Mouse (Mus musculus): ENCODE measurements at regions not wholly inside any gene's neighbourhood (a gene's known extent, or its start where the extent isn't known, plus 50 kb on each side); places are given as distances from the start of the nearest gene placed in this dataset.

DNA sequence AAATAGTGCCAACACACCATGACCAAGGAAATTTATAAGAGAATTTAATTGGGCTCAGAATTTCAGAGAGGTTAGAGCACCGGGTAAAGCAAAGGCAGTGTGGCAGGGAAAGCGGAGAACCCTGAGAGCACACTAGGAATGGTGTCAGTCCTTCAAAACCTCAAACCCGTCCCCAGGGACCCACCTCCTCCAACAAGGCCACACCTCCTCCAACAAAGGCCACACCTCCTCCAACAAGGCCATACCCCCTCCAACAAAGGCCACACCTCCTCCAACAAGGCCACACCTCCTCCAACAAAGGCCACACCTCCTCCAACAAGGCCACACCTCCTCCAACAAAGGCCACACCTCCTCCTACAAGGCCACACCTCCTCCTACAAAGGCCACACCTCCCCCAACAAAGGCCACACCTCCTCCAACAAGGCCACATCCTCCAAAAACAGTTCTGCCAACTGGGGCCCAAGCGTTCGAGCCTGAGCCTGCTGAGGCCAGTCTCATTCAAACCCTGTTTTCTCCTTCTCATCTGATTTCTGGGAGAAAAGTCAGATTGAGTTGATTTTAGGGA, 109.8 kb upstream of the Zfp217 start:
- DNase-seq = no peak

DNA sequence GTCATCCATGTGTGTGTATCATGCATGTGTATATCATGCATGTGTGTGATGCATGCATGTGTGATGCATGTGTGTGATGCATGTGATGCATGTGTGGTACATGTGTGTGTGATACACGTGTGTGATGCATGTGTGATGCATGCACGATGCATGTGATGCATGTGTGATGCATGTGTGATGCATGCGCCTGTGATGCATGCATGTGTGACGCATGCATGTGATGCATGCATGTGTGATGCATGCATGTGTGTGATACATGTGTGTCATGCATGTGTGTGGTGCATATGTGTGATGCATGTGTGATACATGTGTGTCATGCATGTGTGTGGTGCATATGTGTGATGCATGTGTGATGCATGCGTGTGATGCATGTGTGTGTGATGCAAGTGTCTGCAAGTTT, 108.1 kb upstream of the Zfp217 start:
- DNase-seq = no peak

DNA sequence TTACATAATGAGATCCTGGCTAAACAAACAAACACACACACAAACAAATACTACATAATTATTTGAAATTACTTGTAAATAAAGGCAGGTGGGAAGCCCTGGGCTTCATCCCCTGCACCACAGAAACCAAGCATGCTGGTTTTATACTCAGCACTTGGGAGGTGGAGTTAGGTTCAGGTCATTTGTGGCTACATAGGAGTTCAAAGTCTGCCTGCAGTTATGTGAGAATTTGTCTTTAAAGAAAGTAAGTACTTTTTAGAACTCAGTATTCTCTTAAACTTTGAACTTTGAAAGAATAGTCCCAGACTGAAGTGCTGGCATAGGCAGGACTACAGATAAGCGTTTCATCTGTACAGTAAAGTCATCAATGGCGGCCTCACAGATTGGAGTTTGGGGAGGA, 107.6 kb upstream of the Zfp217 start:
- no peak for DNase-seq

DNA sequence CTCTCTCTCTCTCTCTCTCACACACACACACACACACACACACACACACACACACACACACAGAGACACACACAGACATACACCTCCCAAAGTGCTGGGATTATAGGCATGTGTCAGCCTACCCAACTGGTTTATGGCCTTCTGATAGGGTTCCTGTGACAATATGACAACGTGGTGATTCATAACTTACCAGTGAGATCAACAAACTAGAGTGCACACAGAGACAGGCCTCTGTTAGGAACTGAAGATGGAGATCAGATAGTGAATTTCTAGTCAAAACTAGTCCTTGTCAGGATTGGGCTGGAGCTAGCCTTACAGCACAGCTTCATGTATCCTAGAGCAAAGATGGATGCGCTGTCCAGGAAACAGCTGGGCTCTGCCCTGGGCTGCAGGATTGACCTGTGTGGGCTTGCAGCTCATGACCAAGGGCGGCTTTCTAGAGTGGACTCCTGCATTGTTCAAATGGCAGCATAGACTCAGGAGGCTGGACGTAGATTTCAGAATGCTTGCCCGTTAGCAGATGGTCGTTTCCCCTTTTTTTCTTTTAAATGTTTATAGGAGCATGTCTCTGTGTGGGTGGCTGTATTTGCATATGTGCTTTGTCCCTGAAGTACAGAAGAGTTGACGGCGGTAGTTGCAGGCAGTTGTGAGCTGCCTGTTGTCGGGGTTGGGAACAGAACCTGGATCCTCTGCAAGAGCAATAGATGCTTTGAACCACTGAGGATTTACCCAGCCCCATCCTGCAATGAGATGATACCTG, 106.0 kb upstream of the Zfp217 start:
- no peak for DNase-seq

DNA sequence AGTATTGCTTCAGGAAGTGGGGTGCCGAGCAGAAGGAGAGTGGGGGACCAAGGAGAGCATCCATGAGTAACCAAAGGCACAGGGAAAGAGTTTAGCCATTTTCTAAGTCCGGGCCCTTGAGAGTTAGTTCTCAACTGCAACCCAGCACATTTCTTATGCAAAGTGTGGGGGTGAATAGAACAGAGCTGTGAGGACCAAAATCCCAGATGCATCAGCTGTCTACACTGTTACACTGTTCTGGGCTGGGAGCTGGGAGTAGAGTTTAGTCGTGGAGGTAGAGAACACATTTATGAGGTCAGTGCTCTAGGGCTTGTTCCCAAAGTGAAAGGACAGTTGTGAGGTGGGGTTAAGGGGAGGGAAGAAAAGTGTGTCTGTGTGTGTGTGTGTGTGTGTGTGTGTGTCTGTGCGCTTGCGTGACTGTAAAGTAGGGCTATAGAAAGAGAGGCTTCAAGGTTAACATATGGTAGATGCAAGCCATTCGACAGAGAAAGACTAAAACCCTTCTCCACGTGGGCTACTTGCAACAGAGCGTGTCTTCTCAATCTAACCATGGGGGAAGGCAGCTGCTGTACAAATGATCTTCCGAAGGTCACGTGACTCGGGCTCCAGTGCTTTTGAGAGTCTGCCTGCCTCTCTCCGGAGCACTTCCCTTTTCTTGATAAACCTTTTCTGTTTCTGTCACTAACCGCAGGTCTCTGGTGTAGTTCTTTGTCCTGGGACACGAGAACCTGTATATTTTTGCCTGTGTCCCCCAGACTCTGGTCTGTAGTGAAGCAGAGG, 104.5 kb upstream of the Zfp217 start:
- no peak for DNase-seq

DNA sequence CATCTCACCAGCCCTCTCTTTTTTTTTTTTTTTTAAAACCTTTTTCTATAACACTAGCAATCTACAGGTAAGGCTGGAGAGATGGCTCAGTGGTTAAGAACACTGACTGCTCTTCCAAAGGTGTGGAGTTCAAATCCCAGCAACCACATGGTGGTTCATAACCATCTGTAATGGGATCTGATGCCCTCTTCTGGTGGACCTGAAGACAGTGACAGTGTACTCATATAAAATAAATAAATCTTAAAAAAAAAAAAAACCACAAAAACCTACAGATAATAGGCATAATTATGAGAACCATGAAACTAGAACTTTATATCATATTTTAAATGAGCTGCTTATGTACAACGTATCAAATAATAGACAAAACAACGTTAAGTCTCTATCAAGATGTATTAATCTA, 102.8 kb upstream of the Zfp217 start:
- DNase-seq = no peak

DNA sequence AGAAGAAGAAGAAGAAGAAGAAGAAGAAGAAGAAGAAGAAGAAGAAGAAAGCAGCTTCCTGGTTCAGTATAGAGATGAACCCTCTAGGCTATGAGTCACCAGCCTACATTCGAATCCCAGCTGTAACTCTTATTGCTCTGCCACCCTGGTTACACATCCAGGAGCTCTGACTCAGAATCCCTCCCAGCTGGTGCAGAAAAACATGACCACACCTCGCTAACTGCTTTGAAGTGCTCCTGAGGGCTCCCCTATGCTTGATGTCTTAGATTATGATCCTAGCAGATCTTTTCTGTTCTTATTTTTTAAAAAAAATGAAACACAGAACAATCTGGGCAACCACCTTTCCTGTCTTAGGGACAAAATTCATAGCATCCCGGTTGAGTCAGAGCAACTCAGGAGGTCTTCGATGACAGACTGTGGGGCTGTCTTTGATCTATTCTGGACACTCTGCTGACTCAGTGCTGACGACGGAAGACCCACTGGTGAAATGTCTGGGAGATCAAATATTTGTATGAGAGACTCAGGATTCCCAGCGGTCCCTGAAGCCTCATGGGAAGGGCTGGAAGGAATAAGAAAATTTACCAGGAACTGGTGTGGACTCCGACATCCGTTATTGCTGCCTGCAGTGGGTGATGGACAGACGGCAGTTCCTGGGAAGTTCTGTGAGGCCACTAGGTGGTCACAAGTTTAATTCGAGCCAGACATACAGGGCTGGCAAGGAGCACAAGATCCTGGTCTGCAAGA, 100.0 kb upstream of the Zfp217 start:
- no peak for DNase-seq

DNA sequence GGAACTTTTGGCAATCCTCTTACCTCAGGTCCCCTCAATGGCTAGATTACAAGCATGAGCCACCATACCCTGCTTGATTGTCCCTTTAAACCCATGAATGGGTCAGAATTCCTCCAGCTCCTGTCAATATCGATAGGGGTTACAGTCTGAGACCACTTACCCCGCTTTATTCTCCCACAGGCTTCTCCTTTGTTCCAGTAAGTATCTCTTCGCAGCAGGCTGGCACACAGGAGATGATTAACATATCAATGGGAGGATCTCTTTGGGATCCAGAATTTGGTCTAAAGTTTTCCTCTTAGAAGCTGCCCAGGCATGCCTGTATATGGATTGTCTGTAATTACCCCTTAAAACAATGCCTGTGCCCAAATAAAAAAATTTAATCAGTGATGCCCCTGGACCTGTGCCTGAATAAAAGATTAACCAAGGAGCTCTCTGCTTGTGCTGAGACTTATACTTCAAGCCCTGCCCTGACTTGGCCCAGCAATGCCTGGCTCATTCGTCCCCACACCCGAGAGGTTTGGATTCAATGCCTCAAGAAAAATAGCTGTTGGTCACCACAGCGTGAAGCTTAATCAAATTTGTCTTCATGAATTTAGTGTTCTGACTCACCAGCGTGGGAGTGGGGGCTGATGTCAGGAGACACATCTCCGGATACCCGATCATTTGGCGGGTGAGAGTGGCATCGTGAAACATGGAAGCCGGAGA, 97.9 kb upstream of the Zfp217 start:
- DNase-seq = no peak

DNA sequence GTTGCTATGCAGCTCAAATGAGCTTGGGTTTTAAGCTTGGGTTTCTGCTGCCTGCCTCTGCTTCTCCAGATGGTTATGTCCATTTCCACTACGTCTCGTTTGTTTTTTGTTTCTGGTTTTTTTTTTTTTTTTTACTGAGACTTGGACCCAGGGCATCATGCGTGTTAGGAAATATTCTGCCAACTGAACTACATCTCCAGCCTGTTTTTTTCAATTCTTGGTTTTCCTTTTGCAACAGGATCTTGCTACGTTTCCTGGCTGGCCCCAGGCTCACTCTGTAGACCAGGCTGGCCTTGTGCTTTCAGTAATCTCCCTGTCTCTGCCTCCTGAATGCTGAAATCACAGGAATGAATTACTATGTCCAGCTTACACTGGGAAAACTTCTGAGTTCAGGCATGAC, 96.2 kb upstream of the Zfp217 start:
- DNase-seq = no peak

DNA sequence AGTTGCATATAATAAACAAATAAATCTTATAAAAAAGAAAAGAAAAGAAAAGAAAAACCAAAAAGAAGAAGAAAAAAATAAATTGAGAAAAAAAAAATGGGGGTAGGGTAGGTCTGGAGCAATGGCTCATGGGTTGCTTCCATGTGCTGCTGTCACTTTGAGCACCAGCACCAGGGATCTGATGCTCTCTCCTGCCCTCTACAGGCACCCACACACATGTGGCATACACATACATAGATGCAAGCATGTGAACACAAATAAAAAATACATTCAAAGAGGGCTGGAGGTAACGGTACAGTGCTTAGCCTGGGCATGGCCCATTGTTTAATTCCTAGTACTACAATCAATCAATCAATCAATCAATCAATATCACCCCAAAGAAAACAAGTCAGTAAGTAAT, 90.1 kb upstream of the Zfp217 start:
- DNase-seq = no peak

DNA sequence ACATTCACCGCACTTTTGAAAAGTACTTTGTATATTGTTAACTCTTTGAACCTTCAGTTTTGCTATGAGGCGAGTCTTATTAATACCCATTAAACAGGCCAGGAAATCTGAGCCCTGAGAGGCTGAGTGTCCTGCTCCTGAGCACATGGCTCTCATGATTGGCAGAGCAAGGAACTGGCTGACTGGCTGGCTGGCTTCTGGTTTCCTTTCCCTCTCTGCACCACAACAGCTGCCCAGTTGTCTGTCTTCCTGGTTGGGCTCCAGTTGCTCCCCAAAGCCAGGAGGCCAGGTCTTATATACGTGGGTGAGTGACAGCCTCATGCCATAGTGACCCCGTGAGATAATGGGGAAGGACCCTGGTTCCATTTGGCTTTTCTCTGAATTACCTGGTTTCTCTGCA, 85.5 kb upstream of the Zfp217 start:
- DNase-seq = no peak

DNA sequence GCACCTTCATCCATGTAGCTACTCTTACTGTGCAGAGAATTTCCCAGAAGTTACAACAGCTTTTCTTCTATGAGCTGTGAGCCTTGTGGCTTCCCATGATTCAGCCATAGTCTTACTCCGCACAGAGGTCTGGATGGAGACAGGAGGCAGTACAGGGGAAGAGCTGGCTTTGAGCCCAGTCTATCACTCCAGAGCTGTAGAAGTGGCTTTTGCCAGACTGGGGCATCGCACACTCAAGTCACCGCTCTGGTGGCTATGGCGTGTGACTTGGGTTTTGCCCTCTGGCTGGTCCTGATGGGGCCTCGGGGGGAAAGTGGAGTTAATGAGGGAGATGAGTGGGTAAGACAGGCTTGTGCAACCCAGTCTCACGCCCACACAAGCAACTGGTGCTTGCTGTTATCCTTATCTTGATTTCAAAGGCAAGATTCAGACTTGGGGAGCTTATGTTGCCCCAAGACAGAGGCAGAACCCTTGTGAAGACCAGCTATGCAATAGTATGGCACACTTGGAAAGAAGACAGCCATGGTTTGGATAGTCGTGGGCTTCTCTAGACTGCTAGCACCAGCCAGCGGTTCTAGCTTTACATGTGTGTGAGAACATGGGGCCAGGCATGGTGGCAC, 81.7 kb upstream of the Zfp217 start:
- no peak for DNase-seq

DNA sequence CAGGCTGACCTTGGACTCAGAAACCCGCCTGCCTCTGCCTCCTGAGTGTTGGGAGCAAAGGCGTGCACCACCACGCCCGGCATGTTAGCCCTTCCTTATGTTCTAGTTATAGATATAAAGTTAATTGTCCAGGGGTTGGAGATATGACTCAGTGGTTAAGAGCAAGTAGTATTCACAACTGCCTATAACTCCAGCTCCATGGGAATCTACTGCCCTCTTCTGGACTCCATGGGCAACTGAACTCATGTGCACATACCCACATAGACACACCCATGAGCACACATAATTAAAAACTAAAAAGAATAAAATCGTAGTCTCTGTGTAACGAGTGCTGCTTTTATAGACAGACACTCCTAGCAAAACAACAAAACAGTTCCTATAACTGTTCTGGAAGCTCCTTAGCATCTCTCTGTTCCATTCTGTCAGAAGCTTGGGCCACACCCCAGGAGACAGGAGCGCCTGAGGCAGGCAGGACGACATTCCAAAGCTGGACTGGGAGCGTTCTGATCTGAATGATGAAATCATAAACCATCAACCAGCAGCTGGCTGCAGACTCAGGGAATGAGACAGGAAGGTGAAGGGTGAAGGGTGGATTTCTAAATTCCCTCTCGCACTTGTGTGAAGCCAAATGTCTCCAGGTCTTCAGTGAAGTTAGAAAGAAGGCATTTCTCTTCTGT, 80.6 kb upstream of the Zfp217 start:
- no peak for DNase-seq

DNA sequence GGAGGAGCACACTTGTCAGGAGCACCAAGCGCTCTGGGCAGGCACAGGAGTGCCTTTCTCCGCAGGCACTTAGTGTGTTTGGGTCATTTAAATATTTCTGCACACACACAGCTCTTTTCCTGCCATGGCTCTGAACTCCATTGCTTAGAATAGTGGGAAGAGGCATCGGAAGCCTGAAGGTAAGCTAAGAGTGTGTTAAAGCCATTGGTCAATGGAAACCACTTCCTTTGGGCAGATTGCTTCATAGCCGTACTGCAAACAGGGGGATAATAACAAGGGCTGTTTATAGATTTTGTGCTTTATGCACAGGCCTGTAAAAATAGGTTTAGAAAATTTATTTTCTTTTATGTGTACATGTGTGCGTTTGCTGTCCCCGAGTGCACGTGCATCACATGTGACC, 76.0 kb upstream of the Zfp217 start:
- no peak for DNase-seq

DNA sequence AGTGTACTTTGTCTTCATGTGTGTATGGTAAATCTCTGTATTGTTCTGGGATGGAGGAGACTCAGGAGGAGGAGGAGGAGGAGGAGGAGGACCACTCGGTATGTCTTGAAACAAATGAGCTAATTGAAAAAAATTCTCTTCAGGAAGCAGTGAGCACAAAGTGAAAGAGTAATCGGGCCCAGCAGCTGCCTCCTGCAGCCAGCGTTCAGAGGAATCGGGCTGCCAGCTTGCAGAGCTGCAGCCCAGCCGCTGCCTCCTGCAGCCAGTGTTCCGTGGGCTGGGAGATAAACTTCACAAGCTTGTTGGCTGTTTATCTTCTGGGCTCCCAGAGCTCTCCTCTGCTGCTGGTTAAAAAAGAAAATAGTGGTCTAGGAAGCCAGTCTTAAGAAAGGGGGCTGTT, 74.9 kb upstream of the Zfp217 start:
- DNase-seq = no peak

DNA sequence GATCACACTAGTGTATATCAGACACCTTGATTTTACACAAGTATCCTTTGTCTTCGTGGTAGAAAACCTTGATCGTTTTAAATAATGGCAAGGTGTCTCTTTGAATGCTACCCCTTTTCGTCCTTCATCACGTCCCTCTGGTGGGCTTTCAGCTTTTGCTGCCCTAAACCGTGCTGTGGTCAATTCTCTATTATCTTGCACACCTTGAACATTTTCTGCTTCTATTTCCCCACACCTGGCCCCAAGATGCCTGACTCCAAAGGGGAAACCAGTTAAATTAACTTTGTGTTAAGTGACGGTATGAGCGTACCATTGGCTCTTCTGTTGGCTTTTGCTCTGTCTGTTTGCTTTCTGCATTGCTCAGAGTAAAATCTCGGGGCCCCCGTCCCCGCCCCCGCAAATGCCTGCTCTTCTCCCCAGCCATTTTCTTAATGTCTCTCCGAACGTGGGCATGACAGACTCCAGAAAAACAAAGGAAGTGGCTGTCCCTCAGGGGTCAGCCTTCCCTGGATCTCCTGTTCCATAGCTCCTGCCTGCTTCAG, 74.2 kb upstream of the Zfp217 start:
- no peak for DNase-seq

DNA sequence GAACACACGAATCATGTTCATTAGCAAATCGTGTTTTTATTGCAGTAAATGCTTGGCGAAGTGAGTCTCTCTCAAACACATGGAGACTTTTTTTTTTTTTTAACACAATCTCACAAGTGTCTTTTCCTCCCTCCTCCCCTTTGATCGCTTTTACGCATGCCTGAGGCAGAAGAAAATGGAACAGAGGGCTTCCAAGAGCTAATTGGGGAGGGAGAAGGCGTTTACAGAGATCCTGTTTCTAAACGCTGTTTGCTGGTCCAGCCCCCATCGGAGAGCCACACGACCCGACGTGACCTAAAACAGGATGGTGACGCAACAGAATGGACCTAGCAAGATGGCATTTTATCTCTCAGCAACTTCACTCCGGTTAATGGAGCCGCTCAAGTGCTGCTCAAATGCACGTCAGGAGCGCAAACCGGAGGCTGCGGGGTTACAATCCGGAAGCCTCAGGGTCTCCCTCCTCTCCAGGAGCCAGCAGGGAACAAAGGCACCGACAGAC, 73.0 kb upstream of the Zfp217 start:
- peak; percentile 31 for DNase-seq

DNA sequence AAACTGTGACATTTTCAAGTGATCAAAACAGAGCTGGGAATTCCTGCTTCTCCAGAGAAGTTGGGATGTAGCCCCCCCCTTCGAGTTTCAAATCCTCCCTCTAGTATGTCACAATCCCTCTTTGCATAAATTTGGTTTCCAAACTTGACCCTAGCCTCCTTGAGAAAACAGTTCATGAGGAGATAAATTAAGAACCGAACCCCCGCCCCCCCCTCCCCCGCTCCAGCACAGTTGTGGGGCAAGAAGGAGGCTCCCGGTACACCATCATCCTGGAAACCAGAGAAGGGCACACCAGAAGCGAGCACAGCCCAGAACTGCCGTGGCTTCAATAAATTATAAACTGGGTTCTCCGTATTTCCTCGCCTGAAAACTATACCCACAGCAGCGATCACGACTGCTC, 72.5 kb upstream of the Zfp217 start:
- no peak for DNase-seq

DNA sequence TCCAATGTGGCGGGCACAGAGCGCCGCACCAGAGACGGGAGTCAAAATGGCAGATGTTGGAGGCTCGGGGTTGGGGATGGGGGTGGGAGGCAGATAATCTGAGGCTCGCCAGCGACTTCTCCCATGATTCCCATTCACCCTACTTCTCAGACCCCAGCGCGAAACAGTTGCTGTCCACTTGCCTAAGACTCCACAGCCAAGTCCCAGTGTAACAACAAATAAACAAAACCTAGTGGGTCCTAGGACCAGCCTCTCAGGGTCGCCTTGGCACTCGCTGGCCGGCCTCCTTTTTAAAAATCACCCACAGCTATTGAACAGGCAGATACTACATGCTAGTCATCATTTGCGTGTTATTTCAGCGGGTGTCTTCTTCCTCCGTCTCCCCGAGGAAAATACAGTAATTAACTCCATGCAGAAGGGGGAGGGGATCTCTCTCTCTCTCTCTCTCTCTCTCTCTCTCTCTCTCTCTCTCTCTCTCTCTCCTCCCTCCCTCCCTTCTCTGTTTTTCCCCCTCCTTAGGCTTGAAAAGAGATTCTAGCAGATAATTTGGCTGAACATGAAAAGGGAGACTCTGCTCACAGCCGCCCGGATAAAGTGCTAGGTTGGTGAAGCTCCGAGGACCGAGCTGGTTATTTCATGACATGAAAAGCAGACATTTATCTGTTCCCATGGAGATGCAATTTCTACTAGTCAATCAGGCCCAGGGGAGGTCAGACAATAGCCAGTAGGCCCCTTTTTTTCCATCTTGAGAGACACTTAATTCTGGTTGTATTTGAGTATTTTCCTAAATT, 71.9 kb upstream of the Zfp217 start:
- DNase-seq = no peak

DNA sequence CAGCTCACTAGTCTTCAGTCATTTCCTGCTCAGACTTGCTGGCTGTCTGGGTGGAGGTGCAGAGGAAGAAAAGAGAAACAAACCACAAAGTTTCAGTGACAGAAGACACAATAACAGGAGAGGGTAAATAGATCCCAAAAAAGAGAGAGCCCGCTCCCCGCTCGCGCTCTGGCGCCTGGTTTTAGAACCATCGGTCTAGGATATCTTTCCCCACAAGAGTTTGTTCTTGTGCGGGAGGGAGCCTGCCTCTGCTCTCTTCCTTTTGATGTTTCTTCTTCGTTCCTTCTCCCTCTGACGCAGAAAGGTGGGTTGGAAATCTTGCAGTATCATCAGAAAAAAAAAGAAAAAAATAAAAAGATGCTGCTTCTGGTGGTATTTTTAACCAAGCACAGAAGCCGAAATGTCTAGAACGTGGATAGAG, 71.3 kb upstream of the Zfp217 start:
- no peak for DNase-seq
